Mouse (Mus musculus) activated CD4-positive, CD25-positive, alpha-beta regulatory T cell, adult 4 months (primary cell): ENCODE measurements around the gene Tmem266. TPM values are rescaled to one million over a fixed set of nuclear protein-coding genes. Genes with fewer than 3 reads are reported as not detected.

Experiments
- ATAC-seq: one replicate; pipeline ENCODE4 v1.8.0; 2017
- polyA plus RNA-seq, 2 experiments: library from polyadenylated mRNA; unstranded; fragments of 100-300 nt; shearing (Covaris generic); gene quantifications; one replicate each; pipeline ENCODE4 v1.2.1; 2017

Tmem266 gene
- polyA plus RNA-seq: not detected

DNA sequence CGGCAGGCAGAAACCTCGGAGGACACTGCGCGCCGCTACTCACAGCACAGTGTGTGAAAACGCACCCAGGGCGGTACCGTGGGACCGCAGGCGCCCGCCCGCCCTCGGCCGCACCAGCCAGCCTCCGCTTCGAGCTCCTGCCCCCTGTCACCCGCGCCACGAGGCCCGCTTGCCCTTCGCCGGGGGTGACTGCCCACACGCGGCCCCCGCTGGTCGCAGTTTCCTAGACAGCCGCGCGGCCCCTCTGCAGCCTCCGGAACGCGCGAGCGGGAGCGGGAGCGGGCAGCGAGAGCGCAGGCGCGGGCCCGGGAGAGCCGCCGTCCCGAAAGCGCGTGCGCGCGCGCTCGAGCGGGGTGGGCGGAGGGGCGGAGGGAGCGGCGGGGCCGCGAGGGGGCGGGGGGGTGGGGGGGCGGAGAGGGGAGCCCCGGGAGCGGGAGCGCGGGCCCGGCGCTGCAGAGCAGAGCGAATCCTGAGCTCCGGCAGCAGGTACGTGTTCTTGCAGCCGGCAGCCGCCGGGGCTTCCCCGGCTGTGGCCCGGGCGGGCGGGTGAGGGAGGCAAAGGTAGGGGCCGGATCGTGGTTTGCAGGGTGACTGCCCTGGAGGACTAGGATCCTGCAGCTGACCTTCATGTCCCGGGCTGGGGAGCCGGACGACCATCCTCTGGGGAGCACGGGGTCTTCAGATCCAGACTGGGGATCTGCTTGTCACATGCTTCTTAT, at the start of gene Tmem266, which contains the start of gene Nrg4:
Tmem266 (plus strand) TSS at position 399 of the 719 bp plus-strand sequence.
Nrg4 (minus strand) TSS at position 330 of the 719 bp plus-strand sequence.
- ATAC-seq: peak; percentile 43

DNA sequence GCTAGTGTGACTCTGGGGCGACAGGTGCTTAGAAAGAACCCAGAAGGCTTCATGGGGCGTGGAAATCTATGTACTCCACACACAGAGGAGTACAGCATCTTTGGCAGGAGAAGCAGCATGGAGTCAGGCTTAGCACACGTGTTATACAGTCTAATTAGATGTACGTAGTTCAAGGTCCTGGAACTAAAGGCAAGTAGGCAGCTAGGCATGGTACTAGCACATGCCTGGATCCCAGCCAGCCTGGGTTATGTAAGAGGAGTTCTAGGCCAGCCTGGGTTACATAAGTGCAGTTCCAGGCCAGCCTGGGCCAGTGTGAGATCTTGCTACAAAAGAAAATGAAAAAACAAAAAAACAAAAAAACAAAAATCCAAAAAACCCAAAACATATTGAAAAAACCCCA, 49.2 kb upstream of the Tmem266 start:
- ATAC-seq: no peak

DNA sequence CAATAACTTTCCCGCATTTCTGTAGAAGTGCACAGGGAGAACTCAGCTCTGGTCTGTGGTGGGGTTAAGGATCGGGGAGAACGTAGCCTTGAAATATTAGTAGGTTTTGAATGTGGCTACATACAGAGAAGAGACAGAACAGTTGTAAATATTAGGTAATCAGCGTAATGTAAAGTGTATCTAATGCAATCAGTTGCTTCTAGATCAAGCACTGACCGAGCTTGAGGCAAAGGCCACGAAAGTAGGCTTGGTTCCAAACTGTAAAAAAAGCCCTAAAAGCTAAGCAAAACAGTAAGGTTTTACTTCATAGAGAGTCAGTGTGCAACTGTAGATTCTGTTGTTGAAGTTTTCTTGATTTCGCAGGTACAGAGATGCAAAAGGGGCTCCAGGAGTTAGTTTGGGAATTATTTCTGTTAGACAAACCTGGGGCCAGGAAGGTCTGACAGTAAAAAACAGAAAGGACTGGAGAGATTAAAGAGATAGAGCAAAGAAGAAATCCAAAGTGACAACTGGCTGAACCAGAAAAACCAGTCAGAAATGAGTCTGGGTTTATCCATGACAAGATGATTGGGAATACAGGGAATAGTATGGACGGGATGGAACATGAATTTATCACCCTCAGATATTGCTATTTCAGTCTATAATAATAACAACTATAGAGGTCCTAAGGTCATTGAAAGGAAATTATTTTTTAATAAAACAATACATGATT, 47.4 kb upstream of the Tmem266 start:
- ATAC-seq: no peak

DNA sequence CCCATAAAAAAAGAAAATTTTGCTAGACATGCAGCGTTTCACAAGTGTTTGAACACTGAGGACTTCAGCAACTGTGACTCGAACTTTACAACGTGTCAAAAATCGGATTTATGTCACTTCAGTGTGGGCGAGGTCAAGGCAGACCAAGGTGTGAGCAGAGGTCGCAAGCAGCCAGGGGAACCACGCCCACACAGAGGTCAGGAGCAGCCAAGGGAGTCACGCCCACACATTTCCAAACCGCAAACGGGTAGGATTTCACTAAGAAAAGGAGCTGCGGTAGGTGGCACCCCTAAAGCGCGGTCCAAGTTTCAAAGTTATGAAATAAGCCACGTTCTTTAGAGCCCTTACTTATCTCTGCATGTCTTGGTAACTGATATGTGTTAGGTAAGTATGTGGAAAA, 43.2 kb upstream of the Tmem266 start:
- ATAC-seq: no peak

DNA sequence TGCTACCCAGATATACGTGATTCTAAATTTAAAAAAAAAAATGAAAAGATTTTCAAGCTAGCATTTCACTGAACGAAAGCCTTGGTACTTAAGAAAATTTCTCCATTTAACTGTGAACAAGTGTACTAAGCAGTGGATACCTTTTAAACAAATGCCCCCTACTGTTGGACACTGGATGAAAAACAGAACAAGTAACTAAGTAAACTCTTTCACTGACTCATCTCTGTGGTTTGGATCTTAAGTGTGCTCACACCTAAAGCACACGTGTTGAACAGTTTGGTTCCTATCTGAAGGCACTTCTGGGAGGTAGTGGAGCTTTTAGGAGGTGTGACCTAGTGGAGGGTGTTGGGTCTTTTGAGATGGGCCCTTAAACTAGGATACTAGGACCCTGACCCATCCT, 41.5 kb upstream of the Tmem266 start:
- ATAC-seq: no peak

DNA sequence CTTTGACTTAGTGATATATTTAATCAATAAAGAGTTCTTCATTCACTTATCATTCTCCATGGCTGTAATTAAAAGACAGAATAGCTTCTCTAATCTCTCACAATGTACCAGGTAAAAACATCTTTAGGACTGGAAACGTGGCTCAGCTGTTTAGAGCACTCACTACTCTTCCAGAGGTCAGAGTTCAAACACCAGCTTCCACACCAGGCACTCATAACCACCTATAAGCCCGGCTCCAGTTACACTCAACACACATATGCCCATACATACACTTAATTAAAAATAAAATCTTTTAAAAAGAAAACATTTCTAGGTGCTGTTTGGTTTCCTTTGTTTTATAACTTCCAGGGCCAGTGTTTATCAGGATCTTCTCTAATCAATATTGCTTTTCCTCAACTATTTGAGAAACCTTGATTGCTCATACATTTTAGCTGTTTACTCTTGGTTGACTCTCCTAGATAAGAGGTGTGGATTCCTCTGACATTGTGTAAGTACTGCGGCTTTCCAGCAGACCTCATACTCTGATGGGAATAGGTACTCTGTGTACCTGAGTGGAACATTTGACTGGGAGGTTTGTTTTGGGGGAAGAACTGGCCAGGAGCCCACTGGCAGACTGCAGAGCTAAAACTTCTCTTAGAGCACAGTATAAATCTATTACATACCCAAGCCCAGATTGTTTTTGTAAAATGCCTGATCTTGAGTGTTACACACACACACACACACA, 37.1 kb upstream of the Tmem266 start:
- ATAC-seq: no peak

DNA sequence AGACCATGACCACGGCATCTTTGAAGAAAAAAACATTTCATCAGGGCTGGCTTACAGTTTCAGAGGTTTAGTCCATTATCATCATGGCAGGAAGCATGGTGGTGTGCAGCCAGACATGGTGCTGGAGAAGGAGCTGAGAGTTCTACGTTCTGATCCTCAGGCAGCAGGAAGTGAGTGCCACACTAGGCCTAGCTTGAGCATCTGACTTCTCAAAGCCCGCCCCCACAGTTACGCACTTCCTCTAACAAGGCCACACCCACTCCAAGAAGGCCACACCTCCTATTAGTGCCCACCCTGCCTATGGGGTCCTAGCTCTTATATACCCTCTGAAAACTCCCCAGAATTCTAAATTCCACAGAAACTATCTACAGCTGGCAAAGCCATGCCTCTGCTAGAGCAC, 34.7 kb upstream of the Tmem266 start:
- ATAC-seq: no peak

DNA sequence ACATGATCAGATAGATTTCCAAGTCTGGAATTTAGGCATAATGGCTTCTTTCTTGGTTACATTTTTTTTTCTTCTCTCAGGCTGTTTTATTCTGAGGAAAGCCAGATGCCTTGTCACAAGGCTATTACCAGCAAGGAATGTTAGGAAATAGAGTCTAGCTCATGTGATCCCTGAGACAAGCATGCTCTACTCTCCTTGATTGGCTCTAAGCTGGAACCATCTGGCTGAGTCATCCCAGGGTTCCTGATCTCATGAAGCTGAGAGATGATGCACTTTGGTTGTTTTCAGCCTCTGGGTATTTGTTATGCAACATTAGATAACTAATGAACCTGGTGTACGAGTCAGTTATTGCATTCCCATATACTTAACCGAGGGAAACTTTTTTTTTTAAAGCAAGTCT, 30.5 kb upstream of the Tmem266 start:
- ATAC-seq: no peak

DNA sequence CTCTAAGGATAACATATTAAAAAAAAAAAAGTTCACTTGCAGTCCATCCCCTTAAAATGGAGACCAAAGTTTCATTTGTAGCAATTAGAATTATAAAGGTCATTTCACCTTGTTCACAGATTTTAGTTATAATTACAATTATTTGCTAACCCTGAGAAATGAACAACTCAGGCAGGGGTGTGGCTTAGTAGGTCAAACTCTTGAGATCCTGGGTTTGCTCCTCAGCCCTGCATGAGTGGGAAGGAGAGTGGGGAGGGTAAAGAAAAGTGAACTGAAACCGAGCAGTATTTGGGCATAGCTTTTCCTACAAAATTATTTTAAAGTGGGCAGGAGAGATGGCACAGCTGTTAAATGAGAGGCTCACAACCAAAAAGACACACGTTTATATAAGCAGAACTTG, 19.6 kb upstream of the Tmem266 start:
- ATAC-seq: no peak

DNA sequence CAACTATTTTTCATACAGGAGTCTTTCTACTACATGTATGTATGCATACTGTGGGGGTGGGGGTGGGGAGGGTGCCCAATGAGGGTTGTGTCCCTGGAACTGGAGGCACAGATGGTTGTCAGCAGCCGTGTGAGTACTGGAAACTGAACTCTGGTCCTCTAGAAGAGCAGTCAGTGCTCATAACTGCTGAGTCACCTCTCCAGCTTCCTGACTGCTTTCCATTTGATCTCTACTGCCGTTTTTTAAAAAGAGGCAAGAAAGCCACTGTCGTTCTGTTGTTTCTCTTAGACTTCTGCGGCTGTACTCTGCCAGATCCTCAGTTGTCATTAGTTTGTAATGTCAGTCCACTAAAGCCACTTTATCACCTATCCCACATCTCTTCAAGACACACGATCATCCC, 19.2 kb upstream of the Tmem266 start:
- no peak for ATAC-seq

DNA sequence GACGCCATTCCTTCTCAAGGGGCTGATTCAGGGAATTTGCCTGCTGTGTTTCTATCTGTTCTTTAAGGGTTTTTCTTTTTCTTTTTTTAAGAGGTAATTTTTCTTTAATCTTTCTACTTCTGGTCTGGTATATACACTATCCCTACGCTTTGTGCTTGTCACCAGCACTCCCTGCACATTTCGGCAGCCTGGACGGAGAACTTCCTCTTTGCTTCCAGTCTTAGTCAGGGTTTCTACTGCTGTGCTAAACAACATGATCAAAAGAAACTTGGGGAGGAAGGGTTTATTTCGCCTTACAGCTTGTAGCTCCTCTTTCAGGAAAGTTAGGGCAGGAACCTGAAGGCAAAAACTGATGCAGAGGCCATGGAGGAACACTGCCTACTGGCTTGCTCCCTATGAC, 18.3 kb upstream of the Tmem266 start:
- ATAC-seq: no peak

DNA sequence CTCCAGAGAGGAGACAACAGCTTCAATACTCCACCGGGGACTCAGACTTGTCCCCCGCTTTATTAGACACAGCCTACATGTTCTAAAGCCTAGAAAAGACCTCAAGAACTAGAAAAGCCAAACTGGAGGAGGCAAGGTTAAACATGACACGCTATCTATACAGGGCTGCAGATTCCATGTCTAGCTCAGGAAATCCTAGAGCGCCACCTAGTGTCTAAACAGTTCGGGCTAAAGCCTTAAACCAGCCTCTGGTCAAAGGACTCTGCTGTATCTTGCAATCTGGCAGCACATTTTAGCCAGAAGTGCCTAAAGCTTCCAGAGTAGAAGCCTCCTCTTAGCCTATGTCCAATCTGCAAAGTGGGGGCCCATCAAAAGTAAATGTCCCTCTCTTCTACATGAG, 15.2 kb upstream of the Tmem266 start:
- ATAC-seq: no peak

DNA sequence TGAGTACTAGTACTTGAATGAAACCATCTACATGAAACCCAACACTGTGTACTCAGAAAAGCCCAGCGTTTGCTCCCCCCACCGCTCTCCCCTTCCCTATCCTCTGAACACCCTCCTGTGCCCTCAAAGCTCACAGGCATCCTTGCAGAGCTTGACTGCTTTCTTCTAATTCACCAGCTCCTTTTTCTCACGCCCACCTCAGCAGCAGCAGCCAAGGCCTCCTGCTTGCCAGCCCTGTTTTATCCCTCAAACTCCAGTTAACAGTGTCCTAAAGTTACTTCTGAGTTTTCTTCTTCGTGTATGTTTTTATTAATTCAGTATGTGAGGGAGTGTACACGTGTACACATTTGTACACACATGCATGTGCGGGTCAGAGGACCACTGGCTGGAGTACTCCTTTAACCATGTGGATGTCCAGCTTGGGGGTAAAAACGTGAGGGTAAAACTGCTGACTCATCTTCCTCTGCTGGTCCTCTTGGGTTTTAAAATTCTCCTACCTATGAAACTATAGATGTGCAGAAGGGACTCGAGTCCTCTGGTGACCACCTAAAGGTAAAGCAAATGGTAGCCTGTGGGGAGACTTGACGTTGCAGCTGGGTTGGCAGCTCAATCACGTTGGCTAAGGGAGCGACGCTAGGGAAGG, 13.0 kb upstream of the Tmem266 start:
- ATAC-seq: no peak

DNA sequence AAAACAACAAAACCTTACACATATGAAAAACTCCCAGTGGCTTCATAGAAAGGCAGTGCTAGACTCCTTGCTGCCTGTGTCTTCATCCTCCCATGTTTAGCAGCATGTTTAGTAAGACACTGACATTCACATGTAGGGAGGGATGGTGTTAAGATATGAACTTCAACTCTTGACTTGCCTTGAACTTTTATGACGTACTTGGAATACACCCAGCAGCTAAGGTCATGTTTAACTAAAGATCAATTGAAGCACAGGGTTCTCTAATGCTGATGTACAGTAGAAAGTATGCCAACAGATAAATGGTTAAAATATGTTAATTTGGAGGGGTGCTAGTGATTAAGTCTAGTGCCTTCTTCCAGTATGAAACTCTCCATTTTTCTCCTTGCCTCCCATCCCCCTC, 4.1 kb upstream of the Tmem266 start:
- ATAC-seq: no peak

DNA sequence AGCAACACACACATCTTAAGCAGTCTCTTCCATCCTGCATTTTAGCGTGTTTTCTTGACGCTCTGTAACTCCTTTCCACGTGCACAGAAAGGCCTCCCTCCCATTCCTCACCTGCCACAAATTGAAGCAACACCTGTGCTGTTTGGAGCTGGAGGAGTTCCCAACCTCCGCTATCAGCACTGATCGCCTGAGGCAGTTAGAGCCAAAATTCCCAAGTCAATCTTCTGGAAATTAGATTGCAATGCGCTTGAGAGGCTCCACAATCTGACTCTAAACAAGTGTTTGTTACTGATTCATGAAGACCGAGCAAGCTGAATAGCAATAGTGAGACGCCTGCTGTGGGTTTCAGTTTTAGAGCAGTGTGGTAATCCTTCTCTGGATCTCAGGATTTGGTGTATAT, 2.6 kb upstream of the Tmem266 start:
- no peak for ATAC-seq

DNA sequence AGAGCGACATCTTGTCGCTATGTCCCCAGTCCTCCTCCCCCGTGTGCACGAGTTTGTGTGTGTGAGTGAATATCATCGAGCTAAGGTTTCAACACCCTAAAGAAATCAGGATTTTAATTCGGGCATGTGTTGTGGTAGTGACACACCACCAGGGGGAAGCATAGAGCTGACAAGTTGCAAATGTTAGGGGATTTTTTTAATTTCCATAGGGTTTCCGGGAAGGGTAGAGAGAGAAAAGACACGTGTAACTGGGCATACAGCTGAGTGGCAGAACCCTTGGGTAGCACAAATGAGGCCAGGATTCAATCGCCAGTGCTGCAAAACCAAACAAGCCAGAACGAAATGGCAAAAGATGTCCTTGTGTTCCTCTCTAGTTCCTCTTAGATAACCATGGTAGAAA, 2.2 kb upstream of the Tmem266 start:
- no peak for ATAC-seq

DNA sequence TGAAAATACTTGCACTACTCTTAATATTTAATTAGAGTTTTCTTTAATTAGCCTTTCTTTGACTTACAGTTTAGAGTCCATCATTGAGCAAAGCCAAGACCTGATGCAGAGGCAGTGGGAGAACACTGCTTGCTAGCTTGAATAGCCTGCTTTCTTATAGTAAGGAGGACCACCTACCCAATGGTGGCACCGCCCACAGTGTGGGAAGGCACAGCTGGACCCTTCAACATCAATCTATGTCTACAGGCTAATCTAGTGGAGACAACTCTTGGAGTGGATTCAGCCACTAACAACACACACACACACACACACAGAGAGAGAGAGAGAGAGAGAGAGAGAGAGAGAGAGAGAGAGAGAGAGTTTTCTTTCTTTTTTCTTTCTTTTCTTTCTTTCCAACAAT, 1.7 kb upstream of the Tmem266 start:
- ATAC-seq: no peak

DNA sequence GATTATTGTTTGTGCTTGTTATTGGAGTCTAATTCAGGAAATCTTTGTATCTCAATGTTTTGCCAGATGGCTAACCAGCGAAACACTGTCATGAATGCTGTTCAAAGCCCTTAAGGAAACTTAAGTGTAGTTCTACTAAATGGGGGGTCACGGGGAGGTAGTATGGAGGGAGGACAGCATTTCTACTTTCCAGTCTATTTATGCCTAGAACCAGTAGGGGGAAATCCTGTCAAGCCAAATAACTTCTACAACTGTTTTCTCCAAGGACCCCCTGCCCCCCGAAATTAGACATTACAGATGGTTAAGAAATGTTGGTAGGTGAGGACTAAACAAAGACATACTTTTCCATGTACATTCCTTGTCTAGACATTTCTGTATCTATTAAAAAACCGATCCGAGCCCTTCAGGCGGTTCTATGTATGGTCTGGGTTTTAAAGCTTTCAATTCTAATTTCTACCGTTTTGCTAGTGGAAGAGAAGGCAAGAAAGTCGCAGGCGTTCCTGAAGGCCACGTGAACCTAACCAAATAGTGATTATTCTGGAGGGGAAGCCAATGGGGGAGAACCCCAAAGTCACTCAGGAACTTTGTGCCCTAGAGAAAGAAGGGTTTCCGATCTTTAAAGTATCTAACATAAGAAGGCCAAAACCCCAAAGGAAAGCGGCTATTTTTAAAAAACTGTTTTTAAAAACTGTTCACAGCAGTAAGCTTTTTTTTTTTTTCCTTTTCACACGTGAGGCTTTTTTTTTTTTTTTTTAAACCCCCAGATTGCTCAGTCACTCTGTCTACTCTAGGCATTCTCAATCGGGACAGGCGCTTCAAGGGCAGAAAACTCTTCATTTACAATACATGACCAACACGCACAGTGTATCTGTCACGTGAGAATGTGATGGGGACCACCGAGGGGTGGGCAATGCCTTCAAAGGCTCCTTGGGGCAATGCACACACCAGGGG, 874 bp upstream of the Tmem266 start:
- no peak for ATAC-seq

DNA sequence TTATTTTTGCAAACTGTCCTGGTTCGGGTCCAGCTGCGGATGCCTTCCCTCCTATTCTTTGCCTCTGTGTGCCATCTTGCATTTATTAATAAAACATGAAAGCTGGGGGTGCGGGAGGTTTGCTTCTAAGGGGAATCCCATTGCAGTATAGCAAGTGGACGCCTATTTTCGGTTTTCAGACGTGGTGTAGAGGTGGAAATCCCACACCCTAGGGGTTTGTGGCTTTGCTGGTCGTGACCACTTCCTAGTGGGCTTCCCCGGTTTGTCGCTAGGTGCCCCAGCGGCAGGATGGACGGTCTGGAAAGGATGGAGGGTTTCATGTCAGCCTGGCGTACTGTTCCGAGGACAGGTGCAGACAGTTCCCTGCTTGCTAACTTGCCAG, 512 bp downstream of the Tmem266 start:
- peak; percentile 54 for ATAC-seq

DNA sequence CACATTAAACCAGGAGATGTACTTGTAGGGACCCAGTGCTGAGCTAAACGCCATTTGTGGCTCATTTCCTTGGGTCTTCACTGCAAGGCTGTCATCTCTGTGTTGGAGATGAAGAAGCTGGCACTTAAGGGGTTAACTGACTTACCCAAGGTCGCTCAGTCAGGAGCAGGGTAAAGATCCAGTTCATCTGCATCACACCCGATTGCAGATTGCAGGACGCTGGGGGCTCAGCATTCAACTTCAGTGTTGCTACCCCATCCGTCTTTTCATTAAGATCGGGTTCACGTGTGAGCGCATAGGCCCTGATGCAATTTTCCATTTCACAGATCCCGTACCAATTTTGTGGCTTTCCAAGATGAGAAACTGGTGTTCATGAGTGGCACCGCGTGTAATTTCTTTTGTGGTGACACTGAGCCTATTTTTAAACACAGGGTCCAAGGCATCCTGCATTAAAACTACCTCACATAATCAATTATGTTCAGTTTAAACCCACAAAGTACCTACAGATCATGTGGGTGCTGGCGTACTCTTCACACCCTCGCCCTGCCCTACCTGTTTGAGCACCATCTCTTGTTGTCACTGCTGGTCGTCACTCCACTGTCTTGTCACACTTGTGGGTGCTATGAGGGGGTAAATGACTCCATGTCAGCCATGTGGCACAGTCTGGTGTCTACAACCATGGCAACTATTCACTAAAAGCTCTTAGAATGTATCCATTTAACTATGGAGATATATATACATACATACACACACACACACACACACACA, 1.6 kb downstream of the Tmem266 start:
- ATAC-seq: no peak

DNA sequence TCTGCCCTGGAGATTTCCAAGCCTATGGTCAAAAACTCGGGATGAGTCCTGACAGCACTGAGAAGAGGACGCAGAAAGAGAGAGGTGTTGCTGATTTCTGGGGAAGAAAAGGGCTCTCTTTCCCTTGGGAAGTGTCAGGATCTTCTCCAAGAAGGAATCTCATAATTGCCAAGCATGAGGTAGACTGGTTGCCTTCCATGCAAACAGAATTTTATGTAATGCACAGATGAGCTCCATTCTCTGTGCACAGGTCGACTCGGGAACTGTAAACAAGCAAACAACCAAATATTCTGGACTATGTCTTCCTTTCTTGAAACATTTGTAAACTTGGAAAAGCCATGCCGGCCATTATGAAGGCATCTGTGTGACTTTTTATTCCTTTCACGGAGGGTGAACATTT, 2.7 kb downstream of the Tmem266 start:
- no peak for ATAC-seq
